Mouse (Mus musculus) fibroblast of lung, adult 2 months (primary cell): ENCODE results near the gene Vill.

Experiments
- DNase-seq: peaks from one replicate; pipeline ENCODE4 v3.0.0-alpha.2; 2011; ENCODE audit warnings: low read depth

Vill gene

DNA sequence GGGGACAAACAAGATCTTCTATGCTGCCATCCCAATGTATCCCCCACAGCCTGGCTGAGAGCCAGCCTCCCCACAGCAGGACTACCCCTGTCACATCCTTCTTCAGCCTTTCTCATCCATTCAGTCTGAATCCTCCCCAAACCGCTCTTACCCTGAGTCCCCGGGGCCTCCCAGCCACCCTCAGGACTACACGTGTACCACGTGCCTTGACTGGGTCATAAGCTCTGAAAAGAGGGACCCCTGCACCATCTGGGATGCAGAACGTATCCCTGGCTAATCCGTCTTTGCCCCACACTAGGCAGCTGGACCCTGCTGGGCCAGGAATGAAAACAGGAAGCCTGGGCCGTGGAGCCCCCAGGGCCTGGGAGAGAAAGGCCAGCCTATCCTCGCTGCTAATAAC, 29.5 kb downstream of the Vill start:
- no peak for DNase-seq

DNA sequence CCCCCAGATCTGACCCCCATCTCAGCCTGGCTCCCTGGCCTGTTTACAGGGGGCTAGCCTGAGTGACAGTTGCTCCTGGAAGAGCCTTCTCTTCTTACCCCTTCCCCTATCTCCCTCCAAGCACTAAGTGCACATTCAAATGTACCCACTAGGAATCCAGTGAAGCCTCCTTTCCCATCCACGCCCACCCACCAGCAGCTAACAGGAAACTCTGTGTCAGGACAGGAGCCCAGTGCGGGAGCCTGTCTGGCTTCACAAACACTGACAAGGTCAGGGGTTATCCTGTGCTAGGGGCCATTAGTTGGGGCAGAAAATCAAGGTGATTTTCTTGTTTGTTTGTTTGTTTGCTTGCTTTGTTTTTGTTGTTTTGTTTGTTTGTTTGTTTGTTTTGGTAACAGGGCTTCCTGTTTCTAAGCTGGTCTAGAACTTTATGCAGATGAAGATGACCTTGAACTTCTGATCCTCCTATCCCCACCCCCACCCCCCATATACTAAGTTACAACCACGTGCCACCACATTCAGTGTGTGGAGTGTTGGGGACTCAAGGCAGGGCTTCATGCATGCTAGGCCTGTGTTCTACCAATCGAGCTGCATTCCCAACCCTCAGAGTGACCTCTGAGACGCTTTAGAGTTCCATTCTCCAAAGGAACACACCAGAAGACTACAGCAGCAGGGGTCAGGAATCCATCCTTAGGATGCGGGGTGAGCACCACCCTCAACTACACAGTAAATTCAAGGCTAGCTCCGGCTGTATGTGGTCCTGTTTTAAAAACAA, 30.3 kb downstream of the Vill start:
- DNase-seq, result no peak

- DNase-seq, result no peak
These were observed 31.4 kb downstream of the Vill start for GRCm38 (mm10) chr9:119083966-119084365.

DNA sequence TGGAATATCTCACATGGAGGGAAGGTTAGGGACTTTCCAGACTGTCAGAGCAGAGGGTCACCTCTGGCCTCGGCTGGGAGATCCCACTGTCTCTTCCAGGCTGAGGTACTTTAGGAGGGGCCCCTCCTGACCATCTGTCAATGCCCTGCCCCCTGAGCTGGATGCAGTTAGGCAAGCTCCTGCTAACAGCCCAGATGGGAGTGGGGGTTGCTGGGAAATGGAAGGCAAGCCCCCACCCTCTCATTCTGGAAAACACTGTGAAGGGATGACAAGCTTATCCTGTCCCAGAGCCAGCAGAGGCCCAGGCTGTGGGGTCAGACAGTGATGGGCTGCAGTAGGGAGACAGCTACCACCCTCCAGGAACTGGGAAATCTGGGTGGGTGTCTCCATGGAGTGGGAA, 33.9 kb downstream of the Vill start:
- DNase-seq, result no peak

DNA sequence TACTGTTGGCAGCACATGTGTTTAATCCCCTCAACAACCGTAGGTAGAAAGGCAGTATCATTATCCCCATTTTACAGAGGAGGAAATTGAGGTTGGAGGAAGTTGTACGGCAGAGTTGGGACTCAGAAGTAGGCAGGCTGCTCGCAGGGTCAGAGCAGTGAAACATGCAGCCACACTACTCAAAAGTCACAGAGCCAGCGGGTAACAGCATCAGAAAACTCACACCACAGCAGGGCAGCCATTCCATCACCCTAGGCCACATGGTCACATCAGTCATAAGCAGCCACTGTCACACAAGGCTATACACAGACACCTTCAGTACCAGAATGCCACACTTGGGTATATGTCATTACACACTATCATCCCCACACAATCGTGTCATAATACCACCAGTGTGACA, 34.7 kb downstream of the Vill start:
- no peak for DNase-seq

DNA sequence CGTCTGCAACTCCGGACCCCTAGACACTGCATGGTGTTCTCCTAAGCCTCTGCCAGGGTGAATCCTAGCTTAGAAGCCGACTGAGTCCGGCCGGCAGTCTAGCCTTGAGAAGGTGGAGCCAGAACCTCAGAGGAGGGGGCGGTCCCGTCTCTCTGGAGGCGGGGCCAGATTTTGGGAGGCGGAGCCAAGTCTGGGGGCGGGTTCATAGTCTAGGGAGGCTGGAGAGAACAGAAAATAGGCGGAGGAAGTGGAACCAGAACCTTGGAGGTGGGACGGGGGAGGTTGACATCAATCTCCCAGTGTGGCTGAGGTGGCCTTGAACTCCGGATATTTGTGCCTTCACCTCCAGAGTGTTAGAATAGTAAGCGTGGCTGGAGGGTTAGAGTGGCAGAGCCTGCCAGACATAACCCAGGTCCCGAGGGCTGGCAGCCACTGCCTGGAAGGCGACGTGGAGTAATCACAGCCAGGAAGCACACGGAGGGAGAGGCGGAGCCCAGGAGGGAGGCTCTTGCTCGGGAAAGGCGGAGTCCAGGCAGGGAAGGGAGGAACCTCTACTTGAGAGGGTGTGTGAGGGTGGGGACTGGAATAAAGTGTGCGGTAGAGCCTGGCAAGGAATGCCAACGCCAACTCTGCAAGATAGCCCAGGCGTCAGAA, 35.7 kb downstream of the Vill start:
- DNase-seq, result peak; percentile 76

DNA sequence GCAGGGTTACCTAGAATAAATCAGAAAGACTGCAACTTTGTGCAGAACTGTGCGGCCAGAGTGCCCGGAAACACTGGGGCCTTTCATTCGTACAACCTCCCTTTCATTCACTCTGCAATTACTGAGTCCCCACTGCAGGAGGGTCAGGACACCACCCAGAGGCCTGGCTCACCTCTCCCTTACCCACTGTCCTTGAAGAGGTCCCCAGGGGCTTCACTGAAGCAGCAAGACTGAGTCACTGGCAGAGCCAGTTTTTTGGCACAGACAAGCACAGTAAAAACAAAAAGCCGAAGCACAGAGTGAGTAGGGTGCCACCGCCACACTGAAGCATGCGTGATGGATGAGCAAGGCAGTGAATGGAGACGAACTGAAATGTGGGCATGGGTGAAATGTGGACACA, 36.9 kb downstream of the Vill start:
- DNase-seq, result no peak

DNA sequence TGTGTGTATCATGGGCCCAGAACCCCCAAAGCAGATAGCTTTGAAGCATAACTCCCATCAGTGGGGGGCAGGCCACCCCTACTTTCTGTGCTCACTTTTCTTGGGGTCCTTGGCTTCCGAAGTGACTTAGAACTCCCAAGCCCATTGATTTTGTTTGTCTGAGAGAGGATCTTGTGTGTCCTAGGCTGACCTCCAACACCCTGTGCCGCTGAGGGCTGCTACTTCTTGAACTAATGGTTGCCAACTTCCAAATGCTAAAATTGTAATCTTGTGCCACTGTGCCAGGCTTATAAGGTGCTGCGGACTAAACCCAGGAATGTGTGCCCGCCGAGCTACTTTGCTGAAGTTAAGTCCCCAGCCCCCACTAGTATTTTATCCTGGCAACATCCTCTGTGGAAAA, 37.9 kb downstream of the Vill start:
- DNase-seq, result no peak

DNA sequence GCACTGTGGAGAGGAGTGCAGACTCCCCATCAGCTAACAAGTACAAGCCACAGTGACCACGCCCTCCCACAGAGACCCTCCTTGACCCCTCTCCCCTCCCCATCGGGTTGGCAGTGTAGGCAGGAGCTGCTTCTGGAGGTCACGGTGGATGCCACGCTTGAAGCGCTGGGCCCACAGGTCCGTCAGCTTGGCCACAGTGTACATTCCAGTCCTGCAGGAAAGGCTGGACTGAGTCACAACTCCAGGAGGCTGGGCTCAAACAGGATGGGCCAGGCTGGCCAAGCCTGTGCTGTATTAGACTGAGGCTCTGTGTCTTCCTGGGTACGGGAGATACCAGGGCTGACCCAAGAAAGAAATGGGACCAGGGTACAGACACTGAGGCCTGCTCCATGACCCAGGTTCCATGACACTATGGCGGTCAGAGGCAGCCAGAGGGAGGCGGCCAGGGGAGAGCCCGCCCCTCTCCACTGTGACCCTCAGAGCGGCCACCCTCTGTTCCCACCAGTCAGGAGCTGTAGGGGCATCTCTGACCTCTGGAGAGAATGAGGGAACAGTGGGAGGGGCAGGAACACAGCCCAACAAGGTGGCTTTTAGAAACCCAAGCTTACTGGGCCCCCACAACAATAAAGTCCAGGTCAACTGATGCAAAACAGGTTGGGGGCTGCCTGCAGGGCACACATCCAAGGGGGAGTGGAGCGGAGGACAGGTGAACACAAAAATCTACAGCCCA, 39.2 kb downstream of the Vill start:
- DNase-seq, result peak; percentile 54

GRCm38 (mm10) chr9:119092473-119093418, 40.2 kb downstream of the Vill start:
- DNase-seq, result no peak

DNA sequence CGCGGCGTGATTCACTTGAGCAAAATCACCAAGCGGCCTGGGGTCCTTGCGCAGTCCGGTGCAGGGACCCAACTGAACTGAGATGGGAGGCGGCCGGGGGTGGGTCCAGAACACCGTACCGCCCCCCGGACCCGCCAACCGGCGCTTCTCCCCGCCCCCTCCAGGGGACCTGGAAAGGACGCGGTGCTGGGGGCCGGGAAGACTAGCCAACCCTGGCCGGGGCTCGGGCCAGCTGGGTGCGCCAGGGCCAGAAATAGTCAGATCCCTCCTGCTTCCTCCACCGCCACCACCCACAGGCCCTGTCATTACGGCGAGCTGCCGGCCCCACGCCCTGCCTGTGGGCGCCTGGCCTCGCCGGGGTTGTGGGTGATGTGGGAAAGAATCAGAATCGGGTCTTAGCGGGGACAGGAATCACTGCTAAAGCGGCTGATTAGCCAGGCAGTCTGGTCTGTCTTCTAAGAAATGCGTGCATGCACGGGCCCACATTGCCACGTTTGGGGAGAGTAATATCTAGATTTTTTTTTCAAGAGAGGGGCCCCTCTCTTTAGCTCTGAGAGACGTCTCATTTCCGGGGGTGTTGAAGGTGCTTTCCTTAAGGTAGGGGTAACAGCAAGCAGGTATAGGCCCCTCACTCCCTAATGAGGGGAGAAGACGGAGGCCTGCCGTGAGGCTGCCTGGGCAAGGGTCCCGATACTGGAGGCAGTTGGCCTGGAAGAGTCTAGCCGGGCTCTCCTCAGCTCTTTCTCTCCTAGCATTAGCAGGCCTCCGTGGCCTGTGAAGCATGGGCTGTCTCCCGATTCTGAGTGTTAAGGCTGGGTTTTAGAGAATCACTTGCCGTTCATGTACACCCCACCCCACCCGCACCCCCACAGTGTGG, 41.1 kb downstream of the Vill start, which contains the start of gene Plcd1:
Plcd1 (minus strand) TSS at position 84 of the 877 bp plus-strand sequence.
- DNase-seq, result peak; percentile 73

DNA sequence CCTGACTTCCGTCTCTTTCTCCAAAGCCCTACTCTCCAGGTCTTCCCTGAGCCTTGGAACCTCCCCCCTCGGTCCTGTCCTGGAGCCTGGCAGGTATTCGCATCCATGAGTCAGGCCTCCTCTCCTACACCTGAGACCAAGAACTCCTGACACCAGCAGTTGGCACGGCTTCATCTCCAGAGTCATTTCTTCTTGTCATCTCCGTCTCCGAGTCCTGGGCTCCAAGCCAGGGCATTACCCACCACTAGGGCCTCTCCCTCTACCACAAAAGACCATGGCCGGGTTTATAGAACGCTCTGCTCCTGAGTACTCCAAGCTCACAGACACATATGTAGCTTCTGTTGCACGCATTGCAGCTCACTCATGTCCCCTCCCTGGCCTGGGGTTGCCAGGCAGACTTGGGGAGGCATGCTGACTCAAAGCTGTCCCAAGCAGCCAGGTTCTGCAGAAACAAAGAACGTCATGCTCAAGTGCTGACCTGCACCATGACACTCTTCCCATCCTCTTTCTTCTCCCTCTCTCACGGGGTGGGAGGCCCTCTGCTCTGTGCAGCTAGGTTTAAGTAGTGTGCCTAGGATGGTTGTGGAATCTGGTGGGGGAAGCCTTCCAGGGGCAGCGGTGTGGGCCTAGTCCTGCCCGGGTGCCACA, 42.0 kb downstream of the Vill start:
- no peak for DNase-seq

GRCm38 (mm10) chr9:119100177-119100898, 47.8 kb downstream of the Vill start:
- no peak for DNase-seq

- peak; percentile 71 for DNase-seq
These were observed 49.6 kb downstream of the Vill start, which contains the start of gene Dlec1 for GRCm38 (mm10) chr9:119101992-119102782. Gene Dlec1 (plus strand): TSS chr9:119102478.

- DNase-seq, result no peak
These were observed 50.2 kb downstream of the Vill start for GRCm38 (mm10) chr9:119102783-119103113.

DNA sequence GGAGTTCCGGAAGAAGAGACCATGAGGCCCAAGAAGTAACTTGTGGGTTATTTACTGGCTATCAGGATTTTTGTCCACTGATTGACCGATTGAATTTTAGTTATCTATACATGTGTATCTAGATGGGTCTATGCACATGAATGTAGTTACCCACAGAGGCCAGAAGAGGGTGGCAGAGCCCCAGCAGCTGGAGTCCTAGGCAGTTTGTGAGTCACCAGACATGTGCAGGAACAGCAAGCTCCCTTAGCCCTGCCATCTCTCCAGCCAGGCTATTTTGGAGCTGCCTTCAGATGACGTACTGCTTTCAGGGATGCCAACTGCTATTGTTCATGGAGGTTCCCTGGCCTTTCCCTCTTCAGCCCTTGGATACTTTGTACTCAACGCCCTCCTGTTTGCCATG, 55.0 kb downstream of the Vill start:
- DNase-seq, result no peak

- no peak for DNase-seq
These were observed 57.2 kb downstream of the Vill start for GRCm38 (mm10) chr9:119109685-119110353.

GRCm38 (mm10) chr9:119110640-119111039, 58.1 kb downstream of the Vill start:
- DNase-seq, result no peak
